Mouse (Mus musculus) forebrain, embryonic 13.5 days (tissue): Measurements from ENCODE around the gene Rhoa. TPM values are rescaled to one million over a fixed set of nuclear protein-coding genes. Genes with fewer than 3 reads are reported as not detected.
"Not testable (repeated sequence)": the region's sequence is repeated elsewhere in the genome, so short reads cannot be mapped to it uniquely, and the experiment has no call there.

Experiments
- ATAC-seq: fragments of 200-750 bp; cut with Nextera tagmentation; 2 replicates; pipeline ENCODE4 v1.8.0; 2017
- H3K27ac ChIP-seq: fragments of 300-500 bp; sonication (generic); 2 replicates; pipeline ENCODE4 v1.5.1; 2015; ENCODE audit warnings: inconsistent platforms, mild to moderate bottlenecking, moderate library complexity
- H3K27me3 ChIP-seq: fragments of 300-500 bp; sonication (generic); 2 replicates; pipeline ENCODE4 v1.6.1; 2015; ENCODE audit warnings: mild to moderate bottlenecking, inconsistent platforms
- H3K36me3 ChIP-seq: fragments of 300-500 bp; sonication (generic); 2 replicates; pipeline ENCODE4 v1.6.1; 2015; ENCODE audit warnings: mild to moderate bottlenecking, inconsistent platforms; ENCODE audit not compliant: poor library complexity, severe bottlenecking
- H3K4me1 ChIP-seq: fragments of 300-500 bp; sonication (generic); 2 replicates; pipeline ENCODE4 v1.6.1; 2015; ENCODE audit warnings: inconsistent platforms
- H3K4me2 ChIP-seq: fragments of 300-500 bp; sonication (generic); 2 replicates; pipeline ENCODE4 v1.6.1; 2015; ENCODE audit warnings: inconsistent platforms, mild to moderate bottlenecking, moderate library complexity
- H3K4me3 ChIP-seq: fragments of 300-500 bp; sonication (generic); 2 replicates; pipeline ENCODE4 v1.5.1; 2015; ENCODE audit warnings: mild to moderate bottlenecking, inconsistent platforms
- H3K9ac ChIP-seq: fragments of 300-500 bp; sonication (generic); 2 replicates; pipeline ENCODE4 v1.6.1; 2015; ENCODE audit warnings: mild to moderate bottlenecking, inconsistent platforms
- H3K9me3 ChIP-seq: fragments of 300-500 bp; sonication (generic); replicated peaks from 2 replicates; pipeline ENCODE4 v1.6.1; 2016; ENCODE audit warnings: inconsistent platforms
- WGBS: fragments of 180-500 bp; shearing (Covaris S2); methylation state at CpG from one replicate; pipeline ENCODE4 v1.1.7; 2015; 5-methylcytosine and 5-hydroxymethylcytosine counted together
- polyA plus RNA-seq: library from polyadenylated mRNA; unstranded; fragments of >200 nt; fragmentation: Nextera tagmentation; extraction: Ambion mirVana; gene quantifications from 2 replicates; pipeline ENCODE4 v1.2.1, GENCODE M21; 2015

The Rhoa gene
- polyA plus RNA-seq, 1 experiment from 2014 or later, result 330 TPM

GRCm38 (mm10) chr9:108296453-108297355, 9.2 kb upstream of the Rhoa start, which contains the start of gene Amt:
Gene Amt, plus strand, starts transcription at chr9:108296853.
- peak within 1 kb of the TSS; percentile 56 for H3K9ac ChIP-seq
- peak; percentile 60 for ATAC-seq
- H3K27ac ChIP-seq, result peak within 1 kb of the TSS; percentile 48
- H3K27me3 ChIP-seq, result no peaks in the 10 kb centered on the region
- peaks cover 39% of the 10 kb centered on the region for H3K36me3 ChIP-seq
- peaks cover 15% of the 10 kb centered on the region for H3K4me1 ChIP-seq
- peak within 1 kb of the TSS; percentile 50 for H3K4me2 ChIP-seq
- peak within 1 kb of the TSS; percentile 27 for H3K4me3 ChIP-seq
- H3K9me3 ChIP-seq, result no peaks in the 10 kb centered on the region
- WGBS, result 18% methylated on average over 18 of the region's 18 CpGs

GRCm38 (mm10) chr9:108301853-108302252, 4.1 kb upstream of the Rhoa start:
- no peak for ATAC-seq
- Histone ChIP-seq H3K27ac (no peak overlapping the region), H3K4me1 (peaks cover 16% of the 10 kb centered on the region), H3K9ac (no peak overlapping the region), H3K36me3 (peaks cover 42% of the 10 kb centered on the region), H3K4me3 (no peak overlapping the region), H3K9me3 (no peaks in the 10 kb centered on the region), H3K27me3 (no peaks in the 10 kb centered on the region), H3K4me2 (no peak overlapping the region)
- WGBS, result 89% methylated on average over 3 of the region's 3 CpGs

- no peak overlapping the region for H3K27ac ChIP-seq
- WGBS, result 93% methylated on average over 4 of the region's 4 CpGs
- peaks cover 34% of the 10 kb centered on the region for H3K4me1 ChIP-seq
- no peak for ATAC-seq
- H3K36me3 ChIP-seq, result peaks cover 37% of the 10 kb centered on the region
- H3K4me2 ChIP-seq, result peak overlapping the region; percentile 82
- H3K9me3 ChIP-seq, result no peaks in the 10 kb centered on the region
- peak overlapping the region; percentile 89 for H3K9ac ChIP-seq
- peak overlapping the region; percentile 91 for H3K4me3 ChIP-seq
- no peaks in the 10 kb centered on the region for H3K27me3 ChIP-seq
Measured at GRCm38 (mm10) chr9:108304716-108305115, 1.2 kb upstream of the Rhoa start.

GRCm38 (mm10) chr9:108305170-108305569, 759 bp upstream of the Rhoa start:
- Histone ChIP-seq H3K27ac (peak overlapping the region; percentile 99), H3K4me3 (peak overlapping the region; percentile 91), H3K4me1 (peaks cover 38% of the 10 kb centered on the region), H3K9ac (peak overlapping the region; percentile 89), H3K9me3 (no peaks in the 10 kb centered on the region), H3K27me3 (no peaks in the 10 kb centered on the region), H3K36me3 (peaks cover 37% of the 10 kb centered on the region), H3K4me2 (peak overlapping the region; percentile 82)
- WGBS, result 5% methylated on average over 1 of the region's 1 CpGs
- ATAC-seq, result no peak

- under 1% methylated on average over 37 of the region's 51 CpGs for WGBS
- H3K4me1 ChIP-seq, result peaks cover 49% of the 10 kb centered on the region
- ATAC-seq, result peak; percentile 71
Measured at GRCm38 (mm10) chr9:108306571-108306980, 647 bp downstream of the Rhoa start.

GRCm38 (mm10) chr9:108307021-108307807, 1.3 kb downstream of the Rhoa start:
- Histone ChIP-seq H3K27ac (peak overlapping the region; percentile 99), H3K4me2 (peak overlapping the region; percentile 82), H3K36me3 (peaks cover 21% of the 10 kb centered on the region), H3K27me3 (no peaks in the 10 kb centered on the region), H3K9me3 (no peaks in the 10 kb centered on the region), H3K4me1 (peaks cover 51% of the 10 kb centered on the region), H3K4me3 (peak overlapping the region; percentile 91), H3K9ac (peak overlapping the region; percentile 92)
- 23% methylated on average over 12 of the region's 12 CpGs for WGBS
- ATAC-seq, result no peak

More at GRCm38 (mm10) chr9:108306571-108306980, 647 bp downstream of the Rhoa start:
- H3K9me3 ChIP-seq, result no peaks in the 10 kb centered on the region
- peak overlapping the region; percentile 92 for H3K9ac ChIP-seq
- H3K4me2 ChIP-seq, result peak overlapping the region; percentile 82
- H3K27me3 ChIP-seq, result no peaks in the 10 kb centered on the region
- peak overlapping the region; percentile 99 for H3K27ac ChIP-seq
- H3K36me3 ChIP-seq, result peaks cover 26% of the 10 kb centered on the region
- peak overlapping the region; percentile 91 for H3K4me3 ChIP-seq

- H3K27ac ChIP-seq, result no peak overlapping the region
- ATAC-seq, result no peak
- peaks cover 12% of the 10 kb centered on the region for H3K36me3 ChIP-seq
- peaks cover 51% of the 10 kb centered on the region for H3K4me1 ChIP-seq
- H3K9me3 ChIP-seq, result no peaks in the 10 kb centered on the region
- H3K4me3 ChIP-seq, result peak overlapping the region; percentile 91
- peak overlapping the region; percentile 55 for H3K9ac ChIP-seq
- 61% methylated on average over 2 of the region's 2 CpGs for WGBS
- no peaks in the 10 kb centered on the region for H3K27me3 ChIP-seq
- H3K4me2 ChIP-seq, result peak overlapping the region; percentile 82
Measured at GRCm38 (mm10) chr9:108308141-108308540, 2.2 kb downstream of the Rhoa start.

- Histone ChIP-seq H3K27ac (no peak overlapping the region), H3K36me3 (peaks cover 20% of the 10 kb centered on the region), H3K27me3 (no peaks in the 10 kb centered on the region), H3K9ac (no peak overlapping the region), H3K4me2 (no peak overlapping the region), H3K4me1 (no peaks in the 10 kb centered on the region), H3K4me3 (no peak overlapping the region), H3K9me3 (no peaks in the 10 kb centered on the region)
- ATAC-seq, result no peak
- 92% methylated on average over 3 of the region's 3 CpGs for WGBS
Measured at GRCm38 (mm10) chr9:108317572-108317971, 11.6 kb downstream of the Rhoa start.

GRCm38 (mm10) chr9:108318462-108318861, 12.5 kb downstream of the Rhoa start:
- Histone ChIP-seq H3K36me3 (peaks cover 20% of the 10 kb centered on the region), H3K9me3 (no peaks in the 10 kb centered on the region), H3K4me1 (no peaks in the 10 kb centered on the region), H3K4me2 (no peak overlapping the region), H3K27ac (no peak overlapping the region), H3K4me3 (no peak overlapping the region), H3K27me3 (no peaks in the 10 kb centered on the region), H3K9ac (no peak overlapping the region)
- 76% methylated on average over 2 of the region's 2 CpGs for WGBS
- no peak for ATAC-seq

GRCm38 (mm10) chr9:108322054-108322453, 16.1 kb downstream of the Rhoa start:
- H3K27me3 ChIP-seq, H3K27ac ChIP-seq, H3K9ac ChIP-seq, ATAC-seq, H3K4me1 ChIP-seq, H3K9me3 ChIP-seq, H3K4me3 ChIP-seq, H3K4me2 ChIP-seq: not testable (repeated sequence)
- 96% methylated on average over 7 of the region's 7 CpGs for whole genome bisulfite sequencing
- H3K36me3 ChIP-seq, result peaks cover 14% of the 10 kb centered on the region

- Histone ChIP-seq H3K4me2 (no peak overlapping the region), H3K4me1 (no peaks in the 10 kb centered on the region), H3K36me3 (peaks cover 41% of the 10 kb centered on the region), H3K4me3 (no peak overlapping the region), H3K9me3 (no peaks in the 10 kb centered on the region), H3K27me3 (no peaks in the 10 kb centered on the region), H3K27ac (no peak overlapping the region), H3K9ac (no peak overlapping the region)
- ATAC-seq, result no peak
- WGBS, result 100% methylated on average over 1 of the region's 1 CpGs
Measured at GRCm38 (mm10) chr9:108324784-108325183, 18.9 kb downstream of the Rhoa start.

- Histone ChIP-seq H3K36me3 (peaks cover 49% of the 10 kb centered on the region), H3K4me3 (no peak overlapping the region), H3K9ac (no peak overlapping the region), H3K27me3 (no peaks in the 10 kb centered on the region), H3K4me2 (no peak overlapping the region), H3K4me1 (no peaks in the 10 kb centered on the region), H3K9me3 (no peaks in the 10 kb centered on the region), H3K27ac (no peak overlapping the region)
- 96% methylated on average over 2 of the region's 2 CpGs for WGBS
- no peak for ATAC-seq
Measured at GRCm38 (mm10) chr9:108325811-108326210, 19.9 kb downstream of the Rhoa start.
